Mouse (Mus musculus) midbrain, embryonic 14.5 days (tissue): ENCODE measurements at regions not wholly inside any gene's neighbourhood (a gene's known extent, or its start where the extent isn't known, plus 50 kb on each side); places are given as distances from the start of the nearest gene placed in this dataset.

ENCODE experiments used
- ATAC-seq: fragments of 200-750 bp; cut with Nextera tagmentation; 2 replicates; pipeline ENCODE4 v1.8.0; 2017; ENCODE audit warnings: moderate number of reproducible peaks, moderate library complexity; ENCODE audit not compliant: low FRiP score, low TSS enrichment
- DNase-seq: peaks from one replicate; pipeline ENCODE4 v3.0.0-alpha.2; 2015
- H3K27ac ChIP-seq: fragments of 300-500 bp; sonication (generic); replicated peaks from 2 replicates; pipeline ENCODE4 v1.5.1; 2014; ENCODE audit warnings: mild to moderate bottlenecking, low read depth, low read length, moderate library complexity
- H3K27me3 ChIP-seq: fragments of 300-500 bp; sonication (generic); 2 replicates; pipeline ENCODE4 v1.6.1; 2014; ENCODE audit warnings: low read length, control low read depth, mixed read lengths; ENCODE audit not compliant: control insufficient read depth, insufficient read depth
- H3K36me3 ChIP-seq: fragments of 300-500 bp; sonication (generic); 2 replicates; pipeline ENCODE4 v1.6.1; 2014; ENCODE audit warnings: low read length, control low read depth; ENCODE audit not compliant: control insufficient read depth, insufficient read depth
- H3K4me1 ChIP-seq: fragments of 300-500 bp; sonication (generic); 2 replicates; pipeline ENCODE4 v1.6.1; 2014; ENCODE audit warnings: mild to moderate bottlenecking, antibody characterized with exemption, low read length, control low read depth; ENCODE audit not compliant: control insufficient read depth, insufficient read depth
- H3K4me2 ChIP-seq: fragments of 300-500 bp; sonication (generic); 2 replicates; pipeline ENCODE4 v1.6.1; 2014; ENCODE audit warnings: mild to moderate bottlenecking, low read length, moderate library complexity
- H3K4me3 ChIP-seq: fragments of 300-500 bp; sonication (generic); replicated peaks from 2 replicates; pipeline ENCODE4 v1.5.1; 2014; ENCODE audit warnings: low read depth, low read length
- H3K9ac ChIP-seq: fragments of 300-500 bp; sonication (generic); replicated peaks from 2 replicates; pipeline ENCODE4 v1.6.1; 2014; ENCODE audit warnings: mild to moderate bottlenecking, low read length, moderate library complexity
- H3K9me3 ChIP-seq: fragments of 300-500 bp; sonication (generic); 2 replicates; pipeline ENCODE4 v1.6.1; 2016; ENCODE audit warnings: low read length, control low read depth, mixed read lengths; ENCODE audit not compliant: control insufficient read depth
- WGBS: fragments of 180-500 bp; shearing (Covaris S2); extraction: QIAGEN DNeasy Blood & Tissue Kit; methylation state at CpG from one replicate; pipeline ENCODE4 v1.1.7; 2014; 5-methylcytosine and 5-hydroxymethylcytosine counted together

GRCm38 (mm10) chr19:15829158-15829557 is 118.0 kb downstream of the Psat1 start:
- Histone ChIP-seq H3K9me3 (no peaks in the 10 kb centered on the region), H3K27me3 (no peaks in the 10 kb centered on the region), H3K4me3 (no peak overlapping the region), H3K27ac (no peak overlapping the region), H3K9ac (no peak overlapping the region), H3K36me3 (no peaks in the 10 kb centered on the region), H3K4me1 (no peaks in the 10 kb centered on the region), H3K4me2 (no peak overlapping the region)
- no peak for ATAC-seq
- 88% methylated on average over 5 of the region's 5 CpGs for WGBS
- no peak for DNase-seq

GRCm38 (mm10) chr19:15827990-15828705 is 119.0 kb downstream of the Psat1 start:
- ATAC-seq (no peak), DNase-seq (no peak)
- H3K36me3 ChIP-seq, result no peaks in the 10 kb centered on the region
- no peak overlapping the region for H3K9ac ChIP-seq
- H3K27me3 ChIP-seq, result no peaks in the 10 kb centered on the region
- H3K27ac ChIP-seq, result no peak overlapping the region
- no peak overlapping the region for H3K4me2 ChIP-seq
- H3K9me3 ChIP-seq, result no peaks in the 10 kb centered on the region
- no peaks in the 10 kb centered on the region for H3K4me1 ChIP-seq
- H3K4me3 ChIP-seq, result no peak overlapping the region
- 79% methylated on average over 10 of the region's 10 CpGs for WGBS

GRCm38 (mm10) chr19:15827120-15827989 is 119.8 kb downstream of the Psat1 start:
- no peaks in the 10 kb centered on the region for H3K36me3 ChIP-seq
- WGBS, result 83% methylated on average over 9 of the region's 9 CpGs
- no peaks in the 10 kb centered on the region for H3K9me3 ChIP-seq
- ATAC-seq (no peak), DNase-seq (no peak)
- H3K27ac ChIP-seq, result no peak overlapping the region
- H3K4me3 ChIP-seq, result no peak overlapping the region
- no peak overlapping the region for H3K9ac ChIP-seq
- H3K4me1 ChIP-seq, result no peaks in the 10 kb centered on the region
- H3K27me3 ChIP-seq, result no peaks in the 10 kb centered on the region
- no peak overlapping the region for H3K4me2 ChIP-seq

- Histone ChIP-seq H3K36me3 (no peaks in the 10 kb centered on the region), H3K4me2 (no peak overlapping the region), H3K9me3 (no peaks in the 10 kb centered on the region), H3K4me1 (no peaks in the 10 kb centered on the region), H3K27me3 (no peaks in the 10 kb centered on the region), H3K9ac (no peak overlapping the region), H3K27ac (no peak overlapping the region), H3K4me3 (no peak overlapping the region)
- DNase-seq (no peak), ATAC-seq (no peak)
- WGBS, result 85% methylated on average over 6 of the region's 6 CpGs
These were observed 123.3 kb downstream of the Psat1 start for GRCm38 (mm10) chr19:15823688-15824371.

GRCm38 (mm10) chr19:15820020-15820419 is 127.1 kb downstream of the Psat1 start:
- no peak for DNase-seq
- H3K4me2 ChIP-seq, result no peak overlapping the region
- no peaks in the 10 kb centered on the region for H3K9me3 ChIP-seq
- no peak overlapping the region for H3K9ac ChIP-seq
- H3K4me1 ChIP-seq, result no peaks in the 10 kb centered on the region
- ATAC-seq, result no peak
- no peak overlapping the region for H3K27ac ChIP-seq
- no peaks in the 10 kb centered on the region for H3K27me3 ChIP-seq
- H3K4me3 ChIP-seq, result no peak overlapping the region
- 73% methylated on average over 7 of the region's 7 CpGs for WGBS
- no peaks in the 10 kb centered on the region for H3K36me3 ChIP-seq

GRCm38 (mm10) chr19:15815166-15815565 is 132.0 kb downstream of the Psat1 start:
- no peak for ATAC-seq
- no peak overlapping the region for H3K27ac ChIP-seq
- no peaks in the 10 kb centered on the region for H3K36me3 ChIP-seq
- H3K9ac ChIP-seq, result no peak overlapping the region
- DNase-seq, result no peak
- H3K27me3 ChIP-seq, result peaks cover 3% of the 10 kb centered on the region; the same call in 1 of the 2 replicates
- H3K4me2 ChIP-seq, result no peak overlapping the region
- H3K4me3 ChIP-seq, result no peak overlapping the region
- H3K9me3 ChIP-seq, result no peaks in the 10 kb centered on the region
- WGBS, result 81% methylated on average over 6 of the region's 6 CpGs
- no peaks in the 10 kb centered on the region for H3K4me1 ChIP-seq

- no peak for DNase-seq
These were observed 138.1 kb downstream of the Psat1 start for GRCm38 (mm10) chr19:15809008-15809407.

GRCm38 (mm10) chr19:15807681-15808080 is 139.5 kb downstream of the Psat1 start:
- Histone ChIP-seq H3K9ac (no peak overlapping the region), H3K4me2 (no peak overlapping the region), H3K4me3 (no peak overlapping the region), H3K9me3 (no peaks in the 10 kb centered on the region), H3K4me1 (peaks cover 10% of the 10 kb centered on the region), H3K27ac (no peak overlapping the region), H3K36me3 (no peaks in the 10 kb centered on the region), H3K27me3 (peaks cover 44% of the 10 kb centered on the region)
- DNase-seq (no peak), ATAC-seq (no peak)
- 92% methylated on average over 2 of the region's 2 CpGs for WGBS

More at GRCm38 (mm10) chr19:15809008-15809407, 138.1 kb downstream of the Psat1 start:
- Histone ChIP-seq H3K9ac (no peak overlapping the region), H3K4me3 (no peak overlapping the region), H3K36me3 (no peaks in the 10 kb centered on the region), H3K4me1 (peaks cover 8% of the 10 kb centered on the region), H3K27me3 (peaks cover 44% of the 10 kb centered on the region), H3K27ac (no peak overlapping the region), H3K4me2 (no peak overlapping the region), H3K9me3 (no peaks in the 10 kb centered on the region)
- ATAC-seq, result no peak
- WGBS, result 93% methylated on average over 5 of the region's 5 CpGs
